Mouse (Mus musculus) heart, embryonic 16.5 days (tissue): ENCODE results near the gene Gm37240. TPM values are rescaled to one million over a fixed set of nuclear protein-coding genes. Genes with fewer than 3 reads are reported as not detected.

Experiments
- ATAC-seq: fragments of 200-750 bp; cut with Nextera tagmentation; replicated peaks from 2 replicates; pipeline ENCODE4 v1.8.0; 2017; ENCODE audit warnings: moderate number of reproducible peaks; ENCODE audit not compliant: insufficient read depth, low FRiP score; ENCODE audit errors: extremely low read depth
- H3K27ac ChIP-seq: fragments of 300-500 bp; sonication (generic); 2 replicates; pipeline ENCODE4 v1.5.1; 2014; ENCODE audit warnings: mild to moderate bottlenecking, low read length, control low read depth, moderate library complexity
- H3K27me3 ChIP-seq: fragments of 300-500 bp; sonication (generic); 2 replicates; pipeline ENCODE4 v1.6.1; 2014; ENCODE audit warnings: low read length, mixed read lengths; ENCODE audit not compliant: control insufficient read depth, insufficient read depth
- H3K36me3 ChIP-seq: fragments of 300-500 bp; sonication (generic); 2 replicates; pipeline ENCODE4 v1.6.1; 2014; ENCODE audit not compliant: control insufficient read depth, insufficient read depth
- H3K4me1 ChIP-seq: fragments of 300-500 bp; sonication (generic); 2 replicates; pipeline ENCODE4 v1.6.1; 2014; ENCODE audit warnings: low read length, mixed read lengths; ENCODE audit not compliant: control insufficient read depth, insufficient read depth
- H3K4me2 ChIP-seq: fragments of 300-500 bp; sonication (generic); 2 replicates; pipeline ENCODE4 v1.6.1; 2014; ENCODE audit warnings: low read depth, mild to moderate bottlenecking, control low read depth, low read length
- H3K4me3 ChIP-seq: fragments of 300-500 bp; sonication (generic); 2 replicates; pipeline ENCODE4 v1.5.1; 2014; ENCODE audit warnings: mild to moderate bottlenecking, control low read depth, low read length
- H3K9ac ChIP-seq: fragments of 300-500 bp; sonication (generic); 2 replicates; pipeline ENCODE4 v1.6.1; 2014; ENCODE audit warnings: low read length, control low read depth
- H3K9me3 ChIP-seq: fragments of 300-500 bp; sonication (generic); replicated peaks from 2 replicates; pipeline ENCODE4 v1.6.1; 2016; ENCODE audit warnings: low read length; ENCODE audit not compliant: control insufficient read depth
- WGBS: fragments of 180-500 bp; shearing (Covaris S2); extraction: QIAGEN DNeasy Blood & Tissue Kit; methylation state at CpG from one replicate; pipeline ENCODE4 v1.1.7; 2014; 5-methylcytosine and 5-hydroxymethylcytosine counted together
- polyA plus RNA-seq: library from polyadenylated mRNA; unstranded; fragments of >200 nt; fragmentation: Nextera tagmentation; extraction: Ambion mirVana; gene quantifications from 2 replicates; pipeline ENCODE4 v1.2.1, GENCODE M21; 2015

Gene Gm37240
- polyA plus RNA-seq, 1 experiment from 2014 or later: 18.4 TPM

- no peaks in the 10 kb centered on the region for H3K9me3 ChIP-seq
- no peak overlapping the region for H3K4me3 ChIP-seq
- no peak for ATAC-seq
- peaks cover 10% of the 10 kb centered on the region for H3K4me1 ChIP-seq
- no peak overlapping the region for H3K27ac ChIP-seq
- no peak overlapping the region for H3K9ac ChIP-seq
- WGBS: 78% methylated on average over 12 of the region's 12 CpGs
- H3K4me2 ChIP-seq: no peak overlapping the region
- H3K27me3 ChIP-seq: no peaks in the 10 kb centered on the region
- no peaks in the 10 kb centered on the region for H3K36me3 ChIP-seq
Observed at GRCm38 (mm10) chr3:85172096-85172495, 715.2 kb downstream of the Gm37240 start.

GRCm38 (mm10) chr3:85168816-85169215 lies 718.5 kb downstream of the Gm37240 start:
- Histone ChIP-seq H3K4me3 (no peak overlapping the region), H3K36me3 (no peaks in the 10 kb centered on the region), H3K27ac (no peak overlapping the region), H3K27me3 (no peaks in the 10 kb centered on the region), H3K4me2 (no peak overlapping the region), H3K4me1 (no peaks in the 10 kb centered on the region), H3K9ac (no peak overlapping the region), H3K9me3 (0 out of 2 replicates have a peak, but pooled peaks cover 2% of the 10 kb centered on the region)
- ATAC-seq: no peak
- WGBS: 88% methylated on average over 2 of the region's 2 CpGs

DNA sequence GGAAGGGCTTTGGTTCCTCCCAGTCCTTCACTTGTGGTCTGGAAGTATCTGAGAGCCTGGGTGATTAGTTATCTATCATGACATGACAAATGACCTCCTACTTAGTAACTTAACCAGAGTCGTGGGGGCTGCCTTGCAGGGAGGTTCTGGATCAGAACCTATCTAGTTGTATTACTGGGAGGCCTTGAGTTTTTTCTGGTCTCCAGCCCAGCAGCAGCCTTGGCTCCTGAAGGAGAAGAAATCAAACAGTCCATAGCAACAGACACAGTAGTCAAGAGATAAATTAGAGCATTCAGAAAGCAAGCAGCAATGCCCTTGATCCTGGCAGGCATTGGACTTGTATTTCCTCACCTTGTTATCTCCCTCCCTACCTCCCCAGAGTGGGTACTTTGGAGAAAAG lies 722.4 kb downstream of the Gm37240 start:
- no peak overlapping the region for H3K4me3 ChIP-seq
- H3K9me3 ChIP-seq: 0 out of 2 replicates have a peak, but pooled peaks cover 2% of the 10 kb centered on the region
- no peak overlapping the region for H3K4me2 ChIP-seq
- H3K27ac ChIP-seq: no peak overlapping the region
- H3K9ac ChIP-seq: no peak overlapping the region
- no peak for ATAC-seq
- no peaks in the 10 kb centered on the region for H3K4me1 ChIP-seq
- H3K36me3 ChIP-seq: no peaks in the 10 kb centered on the region
- no peaks in the 10 kb centered on the region for H3K27me3 ChIP-seq
- 32% methylated on average over 1 of the region's 1 CpGs for WGBS

DNA sequence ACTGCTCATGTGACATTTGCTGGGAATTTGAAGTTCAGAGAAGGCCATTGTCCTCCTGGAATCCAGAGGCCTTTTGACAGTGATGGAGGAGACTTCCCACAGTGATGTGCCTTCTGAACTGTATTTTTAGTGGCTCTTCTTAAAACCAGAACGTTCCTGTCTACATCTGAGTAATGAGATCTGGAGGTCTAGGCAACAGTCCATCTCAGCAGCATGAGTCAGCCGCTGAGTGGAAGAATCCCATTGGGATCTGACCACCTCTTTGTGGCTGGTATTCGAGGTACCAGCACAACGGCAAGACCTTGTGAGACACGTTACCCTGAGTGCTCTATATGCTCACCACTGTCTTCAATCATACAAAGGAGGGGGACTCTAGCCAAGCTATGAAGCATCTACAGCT lies 723.9 kb downstream of the Gm37240 start:
- no peak for ATAC-seq
- Histone ChIP-seq H3K27me3 (no peaks in the 10 kb centered on the region), H3K9ac (no peak overlapping the region), H3K4me3 (no peak overlapping the region), H3K4me2 (no peak overlapping the region), H3K9me3 (0 out of 2 replicates have a peak, but pooled peaks cover 2% of the 10 kb centered on the region), H3K27ac (no peak overlapping the region), H3K4me1 (no peaks in the 10 kb centered on the region), H3K36me3 (no peaks in the 10 kb centered on the region)
- 83% methylated on average over 5 of the region's 5 CpGs for WGBS

DNA sequence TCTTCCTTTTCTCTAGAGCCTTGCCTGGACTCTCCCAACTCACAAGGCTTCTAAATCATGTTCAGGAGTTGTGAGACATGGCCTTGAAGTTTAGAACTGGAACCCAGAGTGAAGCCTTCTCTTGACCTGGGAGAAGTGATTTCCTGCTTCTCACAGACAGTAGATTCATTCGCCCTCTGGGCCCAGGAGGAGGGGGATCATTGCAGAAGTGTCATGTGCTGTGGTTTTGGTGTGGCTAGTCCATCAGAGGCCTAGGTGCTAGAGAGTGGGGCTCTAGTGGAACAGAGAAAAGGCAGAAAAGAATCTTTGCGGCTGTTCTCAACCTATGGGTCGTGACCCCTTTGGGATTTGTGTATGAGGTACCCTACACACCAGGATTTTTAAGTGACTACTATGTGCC lies 724.9 kb downstream of the Gm37240 start:
- no peaks in the 10 kb centered on the region for H3K27me3 ChIP-seq
- 0 out of 2 replicates have a peak, but pooled peaks cover 2% of the 10 kb centered on the region for H3K9me3 ChIP-seq
- ATAC-seq: no peak
- H3K9ac ChIP-seq: no peak overlapping the region
- no peak overlapping the region for H3K27ac ChIP-seq
- no peaks in the 10 kb centered on the region for H3K36me3 ChIP-seq
- 78% methylated on average over 3 of the region's 3 CpGs for WGBS
- H3K4me3 ChIP-seq: no peak overlapping the region
- H3K4me2 ChIP-seq: no peak overlapping the region
- no peaks in the 10 kb centered on the region for H3K4me1 ChIP-seq

- Histone ChIP-seq H3K4me1 (no peaks in the 10 kb centered on the region), H3K9ac (no peak overlapping the region), H3K4me3 (no peak overlapping the region), H3K9me3 (no peaks in the 10 kb centered on the region), H3K27ac (no peak overlapping the region), H3K4me2 (no peak overlapping the region), H3K27me3 (no peaks in the 10 kb centered on the region), H3K36me3 (no peaks in the 10 kb centered on the region)
- ATAC-seq: no peak
- WGBS: 85% methylated on average over 10 of the region's 10 CpGs
Observed at GRCm38 (mm10) chr3:85160816-85161215, 726.5 kb downstream of the Gm37240 start.

DNA sequence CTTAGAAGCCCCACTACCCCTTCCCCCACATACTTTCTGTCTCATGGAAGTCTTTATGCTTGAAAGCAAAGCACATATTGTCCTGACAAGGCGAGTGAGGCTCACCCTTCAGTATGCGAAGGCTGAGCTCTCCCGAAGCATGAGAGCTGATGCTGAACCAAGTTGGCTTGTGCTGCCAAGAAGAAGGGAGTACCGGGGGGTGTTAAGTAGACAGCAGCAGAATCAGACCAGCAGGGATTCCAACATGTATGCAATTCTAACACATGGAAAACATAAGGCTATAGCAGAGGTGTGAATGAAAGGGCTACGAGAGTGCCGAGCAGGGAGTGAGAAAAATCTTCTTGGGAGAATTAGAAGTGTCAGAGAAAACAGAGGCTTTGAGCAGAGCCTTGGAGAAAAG lies 727.7 kb downstream of the Gm37240 start:
- no peaks in the 10 kb centered on the region for H3K9me3 ChIP-seq
- no peaks in the 10 kb centered on the region for H3K27me3 ChIP-seq
- no peak overlapping the region for H3K4me3 ChIP-seq
- H3K9ac ChIP-seq: no peak overlapping the region
- 73% methylated on average over 6 of the region's 6 CpGs for WGBS
- H3K27ac ChIP-seq: no peak overlapping the region
- H3K4me2 ChIP-seq: no peak overlapping the region
- no peak for ATAC-seq
- no peaks in the 10 kb centered on the region for H3K36me3 ChIP-seq
- H3K4me1 ChIP-seq: no peaks in the 10 kb centered on the region

DNA sequence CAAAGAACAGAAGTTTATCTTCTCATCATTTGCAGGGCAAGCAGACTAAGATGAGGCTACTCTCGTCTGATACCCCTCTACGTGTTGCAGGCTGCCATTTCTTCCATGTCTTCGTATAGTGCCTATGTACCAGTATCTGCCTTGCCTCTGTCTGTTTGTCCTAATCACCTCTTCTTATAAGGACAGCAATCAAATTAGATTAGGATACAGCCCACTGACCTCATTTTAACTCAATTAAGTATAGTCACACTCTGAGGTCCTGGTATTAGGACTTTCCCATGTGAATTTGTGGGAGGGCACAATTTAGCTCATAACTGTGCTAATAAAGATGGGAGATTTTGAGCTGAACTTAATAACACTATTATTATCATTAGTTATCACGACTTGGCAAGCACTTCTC lies 738.5 kb downstream of the Gm37240 start:
- Histone ChIP-seq H3K9me3 (no peaks in the 10 kb centered on the region), H3K4me2 (no peak overlapping the region), H3K4me3 (no peak overlapping the region), H3K36me3 (no peaks in the 10 kb centered on the region), H3K4me1 (peaks cover 9% of the 10 kb centered on the region), H3K27me3 (no peaks in the 10 kb centered on the region), H3K27ac (no peak overlapping the region), H3K9ac (no peak overlapping the region)
- 69% methylated on average over 4 of the region's 4 CpGs for WGBS
- no peak for ATAC-seq

DNA sequence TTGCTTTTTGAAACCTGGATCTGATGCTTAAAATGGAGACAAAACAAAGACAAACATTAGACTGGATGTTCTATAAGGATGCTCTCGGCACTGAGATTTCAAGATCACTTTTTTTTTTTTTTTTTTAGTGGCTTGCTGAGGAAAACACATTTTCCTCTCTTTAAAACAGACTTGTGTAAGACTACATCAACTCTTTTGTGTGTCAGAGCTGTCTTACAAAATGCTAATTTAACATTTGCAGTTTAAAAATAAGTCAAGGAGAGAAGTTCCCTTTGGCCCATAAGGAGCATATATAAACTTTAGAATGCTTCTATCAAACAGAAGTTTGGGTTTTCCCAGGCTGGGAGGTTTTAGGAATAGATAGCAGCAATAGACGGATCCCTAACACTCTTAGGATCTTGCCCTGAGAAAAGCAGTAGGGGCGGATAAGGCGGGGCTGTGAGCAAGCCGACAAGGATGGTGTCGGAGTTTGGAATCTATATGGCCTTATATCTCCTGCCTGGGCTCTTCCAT lies 739.2 kb downstream of the Gm37240 start:
- no peak for ATAC-seq
- no peaks in the 10 kb centered on the region for H3K9me3 ChIP-seq
- no peak overlapping the region for H3K9ac ChIP-seq
- WGBS: 80% methylated on average over 6 of the region's 6 CpGs
- H3K4me3 ChIP-seq: no peak overlapping the region
- H3K4me2 ChIP-seq: no peak overlapping the region
- H3K27me3 ChIP-seq: no peaks in the 10 kb centered on the region
- H3K36me3 ChIP-seq: no peaks in the 10 kb centered on the region
- peaks cover 9% of the 10 kb centered on the region for H3K4me1 ChIP-seq
- no peak overlapping the region for H3K27ac ChIP-seq
